Mouse (Mus musculus) urinary bladder, postnatal 25 days (tissue): ENCODE measurements at regions not wholly inside any gene's neighbourhood (a gene's known extent, or its start where the extent isn't known, plus 50 kb on each side); places are given as distances from the start of the nearest gene placed in this dataset.

ENCODE experiments used
- DNase-seq: peaks from one replicate; pipeline ENCODE4 v3.0.0; 2022; ENCODE audit warnings: low spot score

DNA sequence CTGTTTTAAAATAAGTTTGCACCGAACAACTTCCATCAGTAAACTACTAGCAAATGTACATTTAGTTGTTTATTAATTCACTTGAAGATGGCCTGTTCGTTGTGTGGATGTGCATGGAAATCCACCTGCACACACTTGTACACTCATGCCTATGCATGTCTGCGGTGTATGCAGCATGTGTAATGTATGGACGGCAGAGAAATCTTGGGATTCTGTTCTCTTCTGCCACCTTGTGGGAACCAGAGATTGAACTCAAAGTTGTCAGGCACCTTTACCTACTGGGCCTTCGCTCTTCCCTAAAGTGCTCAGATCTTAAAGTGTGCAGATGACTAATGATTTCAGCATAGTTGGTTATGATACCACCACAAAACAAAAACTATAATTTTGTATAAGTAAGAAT lies 137.4 kb downstream of the Kitl start:
- DNase-seq: peak; percentile 14

DNA sequence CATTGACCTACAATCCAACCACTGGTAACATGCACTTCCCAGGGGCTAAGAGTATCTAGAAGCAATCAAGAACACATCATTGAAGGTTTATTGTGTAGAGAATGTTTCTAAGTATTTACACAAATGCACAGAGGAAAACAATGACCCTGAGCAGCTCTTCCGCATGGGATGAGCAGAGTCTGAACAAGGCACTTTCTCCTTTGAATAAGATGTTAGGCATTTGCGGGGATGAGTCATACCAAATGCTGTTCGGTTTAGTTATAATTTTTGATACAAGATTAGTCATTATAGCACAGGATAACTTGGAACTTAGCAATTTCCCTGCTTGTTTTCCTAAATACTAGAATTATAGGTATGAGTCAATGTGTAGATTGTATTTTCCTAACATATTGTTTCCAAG lies 137.9 kb downstream of the Kitl start:
- no peak for DNase-seq

DNA sequence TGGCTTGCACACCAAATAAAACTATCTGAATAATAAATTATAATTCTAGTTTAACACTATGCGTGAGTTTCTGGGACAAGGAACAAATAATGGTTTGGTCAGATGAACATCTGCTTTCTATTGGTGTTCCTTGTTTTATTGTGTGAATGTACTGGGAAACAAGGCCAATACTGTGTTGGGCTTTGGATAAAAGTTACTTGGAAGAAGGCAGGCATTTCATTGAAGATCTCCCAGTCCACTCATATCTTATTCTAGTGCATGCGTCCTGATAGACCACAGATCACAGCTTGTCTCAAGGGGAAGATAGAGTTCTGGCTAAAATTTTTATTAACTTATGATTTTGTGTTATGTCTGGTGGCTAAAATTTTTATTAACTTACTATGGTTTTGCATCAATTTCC lies 140.1 kb downstream of the Kitl start:
- no peak for DNase-seq

GRCm38 (mm10) chr10:100159843-100160531 lies 144.6 kb downstream of the Kitl start:
- DNase-seq: no peak

DNA sequence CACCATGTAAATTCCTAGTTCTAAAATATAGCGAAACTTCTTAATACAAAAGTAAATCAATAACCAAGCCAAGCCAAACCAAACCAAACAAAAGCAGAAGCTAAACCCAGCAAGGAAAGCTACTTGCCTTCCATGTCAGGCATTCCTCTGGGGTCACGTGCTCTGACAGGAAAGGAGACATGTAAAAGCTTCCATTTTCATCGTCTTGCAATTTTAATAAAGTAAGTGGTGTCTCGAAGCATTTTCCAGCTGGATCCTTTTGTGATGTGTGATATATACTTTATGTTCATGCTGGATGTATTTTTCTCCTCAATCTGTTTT lies 145.1 kb downstream of the Kitl start:
- DNase-seq: no peak

DNA sequence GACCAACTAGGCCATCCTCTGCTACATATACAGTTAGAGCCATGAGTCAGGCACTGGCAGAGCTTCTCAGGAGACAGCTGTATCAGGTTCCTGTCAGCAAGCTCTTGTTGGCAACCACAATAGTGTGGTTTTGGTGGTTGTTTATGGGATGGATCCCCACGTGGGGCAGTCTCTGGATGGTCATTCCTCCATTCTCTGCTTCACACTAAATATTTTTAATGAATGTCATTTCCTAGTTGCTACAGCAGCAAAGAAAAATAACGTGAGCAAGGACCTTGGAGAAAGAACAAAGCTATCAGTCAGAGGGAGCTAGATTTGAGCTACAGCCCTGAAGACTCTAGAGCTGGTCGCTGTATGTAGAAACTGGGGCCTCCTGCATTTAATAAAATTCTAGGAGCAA lies 145.7 kb downstream of the Kitl start:
- no peak for DNase-seq

DNA sequence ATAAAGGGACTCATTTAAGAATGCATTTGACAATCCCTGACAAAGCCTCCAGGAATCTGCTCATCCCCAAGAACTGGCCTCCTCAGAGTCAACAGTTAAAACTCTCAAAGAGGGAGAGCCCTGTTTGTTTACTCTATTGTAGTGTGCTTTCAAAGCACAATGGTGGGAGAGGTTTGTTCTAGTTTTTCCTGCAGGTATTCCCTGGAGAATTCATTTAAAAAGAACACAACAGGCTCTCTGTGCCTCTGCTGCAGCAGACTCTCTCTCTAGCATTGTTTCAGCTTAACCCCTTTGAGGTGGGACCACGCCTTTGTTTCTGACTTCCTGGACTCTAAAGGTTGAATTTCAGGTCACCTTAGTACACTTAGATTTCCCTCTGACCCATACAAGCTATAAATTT lies 149.1 kb downstream of the Kitl start:
- no peak for DNase-seq

- no peak for DNase-seq
Observed at GRCm38 (mm10) chr10:100170836-100171235, 155.4 kb downstream of the Kitl start.

DNA sequence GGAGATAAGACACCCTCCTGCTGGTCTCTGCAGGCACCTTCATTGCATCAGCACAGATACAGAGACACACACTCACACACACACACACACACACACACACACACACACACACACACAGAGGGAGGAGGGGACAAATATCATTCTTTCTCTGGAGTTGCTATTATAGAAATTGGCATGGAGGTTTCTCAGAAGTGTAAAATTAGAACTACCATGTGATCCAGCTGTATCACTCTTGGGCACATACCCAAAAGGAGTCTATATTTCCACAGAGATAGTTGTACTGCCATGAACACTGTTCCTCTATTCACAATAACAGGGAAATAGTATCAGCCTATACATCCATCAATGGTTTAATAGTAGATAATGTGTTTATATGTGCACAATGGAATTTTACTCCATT lies 137.8 kb upstream of the Gm4301 start:
- DNase-seq: no peak

DNA sequence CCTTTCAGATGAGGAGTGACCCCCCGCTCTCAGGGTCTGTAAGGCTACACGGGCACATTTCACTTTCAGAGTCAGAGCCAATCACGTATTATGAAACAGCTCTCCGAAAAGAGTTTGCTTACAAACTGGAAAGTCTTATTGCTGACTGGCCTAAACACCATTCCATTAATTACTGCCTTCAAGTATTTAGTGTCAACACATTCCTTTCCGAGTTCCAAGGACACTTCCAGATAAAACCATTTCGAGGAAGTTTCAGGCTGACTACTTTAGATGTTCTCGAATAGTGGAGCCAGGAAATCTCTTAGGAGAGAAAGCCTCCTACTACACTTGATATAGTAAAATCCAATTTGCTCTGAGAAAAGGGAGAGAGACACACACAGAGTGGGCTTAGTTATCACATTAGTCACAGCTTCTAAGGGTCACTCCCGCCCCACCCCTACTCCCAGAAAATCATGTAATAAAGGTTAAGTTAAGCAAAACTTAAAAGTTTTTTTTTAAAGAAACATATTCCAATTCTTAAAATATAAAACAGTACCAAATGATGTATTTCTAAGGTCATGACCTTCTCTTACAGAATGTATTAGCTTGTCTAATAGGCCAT lies 136.3 kb upstream of the Gm4301 start:
- no peak for DNase-seq

GRCm38 (mm10) chr10:100200431-100200830 lies 135.0 kb upstream of the Gm4301 start:
- no peak for DNase-seq

GRCm38 (mm10) chr10:100206617-100207530 lies 128.6 kb upstream of the Gm4301 start:
- DNase-seq: no peak

DNA sequence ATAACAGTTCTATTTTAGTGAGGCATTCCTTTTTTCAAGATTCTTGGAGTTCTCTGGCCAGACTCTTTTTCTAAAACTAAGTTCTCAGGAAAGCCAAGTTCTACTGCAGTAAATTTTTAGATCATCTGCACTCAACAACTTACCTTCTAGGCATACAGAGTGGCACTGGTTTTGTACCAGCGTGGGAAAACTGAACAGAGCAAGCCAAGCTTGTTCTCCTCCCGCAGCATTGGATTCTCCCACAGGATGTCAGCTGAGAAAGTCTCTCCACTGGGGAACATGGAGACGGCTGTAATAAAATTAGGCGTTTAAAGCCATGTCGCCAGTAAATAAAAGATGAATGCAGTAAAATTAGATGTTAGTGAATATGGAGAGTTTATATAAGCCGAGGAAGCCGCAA lies 124.8 kb upstream of the Gm4301 start:
- no peak for DNase-seq

GRCm38 (mm10) chr10:100224459-100225097 lies 110.9 kb upstream of the Gm4301 start:
- no peak for DNase-seq

DNA sequence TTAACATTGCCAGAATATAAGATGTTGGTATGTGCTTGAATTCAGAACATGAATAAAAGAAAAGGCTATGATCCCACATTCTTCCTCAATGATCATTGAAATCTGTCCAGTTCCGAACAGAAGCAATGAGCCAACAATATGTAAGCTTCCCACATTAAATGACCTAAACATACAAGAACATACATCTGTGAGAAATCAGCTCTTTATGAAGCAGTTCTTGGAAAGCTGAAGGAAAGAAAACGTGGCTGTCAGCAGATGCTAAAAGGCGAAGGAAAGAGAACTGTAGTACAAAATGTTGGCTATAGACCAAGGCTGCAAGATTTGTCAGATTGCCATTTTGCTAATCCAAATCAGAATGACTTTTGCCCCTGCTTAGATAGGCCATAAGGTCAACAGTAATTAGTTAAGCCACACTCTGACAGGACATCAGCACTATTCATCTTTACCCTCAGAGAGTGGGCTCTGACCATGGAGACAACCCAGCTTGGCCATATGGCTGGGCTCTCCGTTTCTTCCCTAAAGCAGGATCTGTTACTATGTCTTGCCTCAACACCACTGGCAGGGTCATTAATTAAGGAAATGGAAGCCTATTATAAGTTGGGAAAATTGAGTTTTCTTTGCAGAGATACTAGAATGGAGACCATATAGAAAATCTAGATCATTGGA lies 76.1 kb upstream of the Gm4301 start:
- DNase-seq: no peak

DNA sequence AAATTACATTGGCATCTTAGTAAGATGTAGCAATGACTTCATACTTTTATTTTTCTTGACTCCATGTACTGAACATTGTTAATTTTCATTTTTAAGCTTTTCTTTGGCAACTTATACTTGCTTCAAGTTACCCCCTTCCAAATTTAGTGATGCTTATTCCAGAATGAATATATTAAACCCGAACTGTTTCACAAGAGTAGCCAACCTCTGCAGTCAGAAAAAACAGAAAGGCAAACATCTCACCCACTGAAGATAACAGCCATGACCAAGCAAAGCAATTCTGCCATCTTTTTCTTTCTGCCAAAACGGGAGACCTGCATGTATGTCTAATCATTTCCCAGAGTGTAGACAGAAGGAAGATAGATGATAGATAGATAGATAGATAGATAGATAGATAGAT lies 72.0 kb upstream of the Gm4301 start:
- no peak for DNase-seq

GRCm38 (mm10) chr10:100264066-100264465 lies 71.4 kb upstream of the Gm4301 start:
- no peak for DNase-seq

- DNase-seq: no peak
Observed at GRCm38 (mm10) chr10:100282471-100282870, 53.0 kb upstream of the Gm4301 start.
